Comparison of ENCODE assay signal across 27 mouse cellular contexts in genomic region chr9:121044471-121045206, GRCm38 (mm10).
DNase-seq lines count a peak whose midpoint lies in the region; ATAC-seq and TF ChIP-seq lines count a peak whose summit lies in the region.
"Had no signal": no experiment of that assay in that cellular context is flagged by ENCODE, and none has a peak within 500 bp of the region (broad histone marks: within the 10 kb centered on the region; RNA-seq: fewer than 3 reads in every experiment).

No protein-coding gene starts in this region.

- TF ChIP-seq CTCF in midbrain, postnatal 0 days (IDR thresholded peaks at IDR 0.05): no peak
- no peak for TF ChIP-seq CTCF in forebrain, postnatal 0 days (IDR thresholded peaks at IDR 0.05; ENCODE audit: low read depth)

- DNase-seq in forebrain, embryonic 10.5 days (ENCODE audit: extremely low spot score, low spot score): no peak
- no peak for DNase-seq in forebrain, embryonic 11.5 days (ENCODE audit: low spot score)
- DNase-seq in midbrain, embryonic 10.5 days (ENCODE audit: low spot score): no peak
- no peak for DNase-seq in midbrain, postnatal 0 days (ENCODE audit: low spot score)
- no peak for DNase-seq in forebrain, postnatal 0 days
- DNase-seq in lung, postnatal 10 days: no peak
- DNase-seq: adrenal gland, postnatal 36 days; cerebellum, adult 11-12 months; cerebellum, postnatal 14 days; gastrocnemius, postnatal 36 days; heart, postnatal 10 days; left cerebral cortex, postnatal 4 days; liver, embryonic 13.5 days; lung, adult 2 months; right cerebral cortex, adult 18-20 months; right cerebral cortex, postnatal 4 days; thymus, postnatal 36 days had no signal

- 86% methylated on average over 17 of the region's 17 CpGs for WGBS in forebrain, embryonic 10.5 days
- 83% methylated on average over 17 of the region's 17 CpGs for WGBS in forebrain, embryonic 11.5 days
- 86% methylated on average over 17 of the region's 17 CpGs for WGBS in midbrain, embryonic 10.5 days
- 82% methylated on average over 17 of the region's 17 CpGs for WGBS in midbrain, postnatal 0 days
- WGBS in forebrain, postnatal 0 days: 60% methylated on average over 17 of the region's 17 CpGs

- no peaks in the 10 kb centered on the region for H3K36me3 ChIP-seq in forebrain, embryonic 10.5 days (replicated peaks)
- no peaks in the 10 kb centered on the region for H3K36me3 ChIP-seq in forebrain, embryonic 11.5 days (ENCODE audit: control insufficient read depth, insufficient read depth, low read length)
- H3K36me3 ChIP-seq in midbrain, embryonic 10.5 days: no peaks in the 10 kb centered on the region
- no peaks in the 10 kb centered on the region for H3K36me3 ChIP-seq in midbrain, postnatal 0 days (ENCODE audit: insufficient read depth, low read length)
- H3K36me3 ChIP-seq in forebrain, postnatal 0 days (ENCODE audit: insufficient read depth): no peaks in the 10 kb centered on the region
- H3K36me3 ChIP-seq: heart, embryonic 12.5 days; hindbrain, embryonic 12.5 days; liver, embryonic 13.5 days; midbrain, embryonic 15.5 days; neural tube, embryonic 13.5 days; stomach, embryonic 15.5 days had no signal

- H3K27ac ChIP-seq in forebrain, embryonic 10.5 days: 0 out of 2 replicates have a peak overlapping the region, but pooled peaks have one; percentile 35
- no peak overlapping the region for H3K27ac ChIP-seq in forebrain, embryonic 11.5 days (ENCODE audit: low read depth, low read length)
- peak overlapping the region; percentile 17; the same call in 1 of the 2 replicates for H3K27ac ChIP-seq in midbrain, embryonic 10.5 days (replicated peaks)
- H3K27ac ChIP-seq in midbrain, postnatal 0 days (ENCODE audit: low read depth, low read length): no peak overlapping the region
- H3K27ac ChIP-seq in forebrain, postnatal 0 days (ENCODE audit: low read depth, low read length): no peak overlapping the region
- H3K27ac ChIP-seq: hindbrain, embryonic 12.5 days; kidney, postnatal 0 days; liver, embryonic 13.5 days; midbrain, embryonic 15.5 days; neural tube, embryonic 13.5 days; stomach, embryonic 15.5 days had no signal

- ATAC-seq in forebrain, embryonic 11.5 days (replicated peaks; ENCODE audit: low FRiP score): no peak
- no peak for ATAC-seq in midbrain, postnatal 0 days (ENCODE audit: low FRiP score)
- peak; percentile 36 for ATAC-seq in forebrain, postnatal 0 days
- no peak for ATAC-seq in activated CD4-positive, CD25-positive, alpha-beta regulatory T cell, adult 4 months
- ATAC-seq: CD4-positive, CD25-positive, alpha-beta regulatory T cell, adult 4 months; inflammation-experienced regulatory T-cells, adult 6 months; midbrain, embryonic 15.5 days had no signal

- H3K4me1 ChIP-seq in forebrain, embryonic 10.5 days: peaks cover 18% of the 10 kb centered on the region
- 0 out of 2 replicates have a peak, but pooled peaks cover 5% of the 10 kb centered on the region for H3K4me1 ChIP-seq in forebrain, embryonic 11.5 days (replicated peaks; ENCODE audit: control insufficient read depth, insufficient read depth, low read length)
- H3K4me1 ChIP-seq in midbrain, embryonic 10.5 days: peaks cover 12% of the 10 kb centered on the region
- H3K4me1 ChIP-seq in midbrain, postnatal 0 days (ENCODE audit: insufficient read depth, low read length): no peaks in the 10 kb centered on the region
- no peaks in the 10 kb centered on the region for H3K4me1 ChIP-seq in forebrain, postnatal 0 days (ENCODE audit: insufficient read depth)
- H3K4me1 ChIP-seq: hindbrain, embryonic 12.5 days; liver, embryonic 13.5 days; stomach, embryonic 15.5 days had no signal

- H3K9ac ChIP-seq in forebrain, embryonic 11.5 days (ENCODE audit: low read length): no peak overlapping the region; the same call in 1 of the 2 replicates
- H3K9ac ChIP-seq in midbrain, postnatal 0 days (replicated peaks; ENCODE audit: low read length, poor library complexity, severe bottlenecking): no peak overlapping the region
- no peak overlapping the region for H3K9ac ChIP-seq in forebrain, postnatal 0 days
- H3K9ac ChIP-seq: heart, embryonic 12.5 days; hindbrain, embryonic 12.5 days; liver, embryonic 13.5 days; midbrain, embryonic 15.5 days; neural tube, embryonic 13.5 days; stomach, embryonic 15.5 days had no signal

- H3K4me2 ChIP-seq in forebrain, embryonic 11.5 days (ENCODE audit: low read depth, low read length, severe bottlenecking): no peak overlapping the region
- H3K4me2 ChIP-seq in midbrain, postnatal 0 days (ENCODE audit: low read depth, low read length, poor library complexity, severe bottlenecking): no peak overlapping the region
- no peak overlapping the region for H3K4me2 ChIP-seq in forebrain, postnatal 0 days (ENCODE audit: low read depth)
- H3K4me2 ChIP-seq: heart, embryonic 12.5 days; hindbrain, embryonic 12.5 days; liver, embryonic 13.5 days; midbrain, embryonic 15.5 days; neural tube, embryonic 13.5 days; stomach, embryonic 15.5 days had no signal

- no peaks in the 10 kb centered on the region for H3K27me3 ChIP-seq in forebrain, embryonic 10.5 days (ENCODE audit: poor library complexity, severe bottlenecking)
- no peaks in the 10 kb centered on the region for H3K27me3 ChIP-seq in forebrain, embryonic 11.5 days (ENCODE audit: control insufficient read depth, insufficient read depth, low read length)
- H3K27me3 ChIP-seq in midbrain, embryonic 10.5 days (ENCODE audit: low read depth, poor library complexity, severe bottlenecking): no peaks in the 10 kb centered on the region
- H3K27me3 ChIP-seq in midbrain, postnatal 0 days (ENCODE audit: insufficient read depth, low read length): no peaks in the 10 kb centered on the region
- no peaks in the 10 kb centered on the region for H3K27me3 ChIP-seq in forebrain, postnatal 0 days (ENCODE audit: insufficient read depth, low read length)
- H3K27me3 ChIP-seq: heart, embryonic 12.5 days; hindbrain, embryonic 12.5 days; liver, embryonic 13.5 days; midbrain, embryonic 15.5 days; neural tube, embryonic 13.5 days; stomach, embryonic 15.5 days had no signal

- H3K4me3 ChIP-seq in forebrain, embryonic 10.5 days: no peak overlapping the region
- no peak overlapping the region for H3K4me3 ChIP-seq in forebrain, embryonic 11.5 days (ENCODE audit: low read depth, low read length)
- H3K4me3 ChIP-seq in midbrain, embryonic 10.5 days: no peak overlapping the region
- no peak overlapping the region for H3K4me3 ChIP-seq in midbrain, postnatal 0 days (ENCODE audit: low read depth, low read length)
- H3K4me3 ChIP-seq in forebrain, postnatal 0 days (ENCODE audit: low read depth, low read length): no peak overlapping the region
- H3K4me3 ChIP-seq: heart, embryonic 12.5 days; hindbrain, embryonic 12.5 days; liver, embryonic 13.5 days; midbrain, embryonic 15.5 days; myocyte; neural tube, embryonic 13.5 days; stomach, embryonic 15.5 days had no signal

- H3K9me3 ChIP-seq in forebrain, embryonic 10.5 days: no peaks in the 10 kb centered on the region
- no peaks in the 10 kb centered on the region for H3K9me3 ChIP-seq in forebrain, embryonic 11.5 days (ENCODE audit: control insufficient read depth, low read length)
- H3K9me3 ChIP-seq in midbrain, embryonic 10.5 days (replicated peaks): no peaks in the 10 kb centered on the region
- H3K9me3 ChIP-seq in midbrain, postnatal 0 days (ENCODE audit: low read length): no peaks in the 10 kb centered on the region
- H3K9me3 ChIP-seq in forebrain, postnatal 0 days (ENCODE audit: low read length): no peaks in the 10 kb centered on the region
- H3K9me3 ChIP-seq: heart, embryonic 12.5 days; hindbrain, embryonic 12.5 days; liver, embryonic 13.5 days; midbrain, embryonic 15.5 days; neural tube, embryonic 13.5 days; stomach, embryonic 15.5 days had no signal

Comparison
In these comparisons a context has a peak if more than half of its experiments do, and no peak if none do; other contexts are left out.
1. H3K27ac ChIP-seq: peak in forebrain, embryonic 10.5 days (single experiment) and midbrain, embryonic 10.5 days (single experiment); none in forebrain, embryonic 11.5 days (single experiment), midbrain, postnatal 0 days (single experiment) and forebrain, postnatal 0 days (single experiment).